Mouse (Mus musculus): Measurements from ENCODE around the gene Suclg2. TPM values are rescaled to one million over a fixed set of nuclear protein-coding genes. Genes with fewer than 3 reads are reported as not detected.

The Suclg2 gene
- 100 to 1,000 TPM; 130 to 132 TPM for total RNA-seq (2021)
- long read RNA-seq, experiment 1, transcript Suclg2-204 (11 exons, 3,367 nt): major isoform, 220 of 262 reads
- long read RNA-seq, experiment 1, partial matches to known transcripts: 24 of 262 reads
- long read RNA-seq, experiment 1, other reads (novel, unspliced or antisense): 16 of 262 reads
- long read RNA-seq, experiment 2, transcript Suclg2-204 (11 exons, 3,367 nt): major isoform, 155 of 167 reads
- long read RNA-seq, experiment 2, partial matches to known transcripts: 9 of 167 reads
- long read RNA-seq, experiment 2, other reads (novel, unspliced or antisense): 3 of 167 reads

GRCm38 (mm10) chr6:95718031-95718968 is at the start of gene Suclg2:
Suclg2 (minus strand) TSS chr6:95718800.
- DNase-seq: peak; percentile 95

GRCm38 (mm10) chr6:95766566-95766965 is 48.0 kb upstream of the Suclg2 start:
- DNase-seq: no peak

GRCm38 (mm10) chr6:95759558-95760172 is 41.1 kb upstream of the Suclg2 start:
- no peak for DNase-seq

- peak; percentile 43 for DNase-seq
These were observed 23.8 kb upstream of the Suclg2 start for GRCm38 (mm10) chr6:95742378-95742777.

- DNase-seq: no peak
These were observed 13.2 kb upstream of the Suclg2 start for GRCm38 (mm10) chr6:95731570-95732367.

- no peak for DNase-seq
These were observed 10.8 kb upstream of the Suclg2 start for GRCm38 (mm10) chr6:95729399-95729798.

- no peak for DNase-seq
These were observed 6.7 kb upstream of the Suclg2 start for GRCm38 (mm10) chr6:95725281-95725680.

GRCm38 (mm10) chr6:95723361-95723760 is 4.8 kb upstream of the Suclg2 start:
- DNase-seq: no peak

- no peak for DNase-seq
These were observed 1.2 kb upstream of the Suclg2 start for GRCm38 (mm10) chr6:95719791-95720190.

- DNase-seq: no peak
These were observed 351 bp upstream of the Suclg2 start for GRCm38 (mm10) chr6:95718969-95719333.

GRCm38 (mm10) chr6:95717071-95717470 is 1.5 kb downstream of the Suclg2 start:
- DNase-seq: no peak

GRCm38 (mm10) chr6:95716476-95716875 is 2.1 kb downstream of the Suclg2 start:
- DNase-seq: no peak

- DNase-seq: peak; percentile 72
These were observed 5.4 kb downstream of the Suclg2 start for GRCm38 (mm10) chr6:95713245-95713644.

GRCm38 (mm10) chr6:95712081-95712480 is 6.5 kb downstream of the Suclg2 start:
- no peak for DNase-seq

GRCm38 (mm10) chr6:95711671-95712070 is 6.9 kb downstream of the Suclg2 start:
- no peak for DNase-seq

GRCm38 (mm10) chr6:95710886-95711285 is 7.7 kb downstream of the Suclg2 start:
- no peak for DNase-seq

GRCm38 (mm10) chr6:95709531-95709930 is 9.1 kb downstream of the Suclg2 start:
- no peak for DNase-seq

GRCm38 (mm10) chr6:95709106-95709505 is 9.5 kb downstream of the Suclg2 start:
- DNase-seq: no peak

GRCm38 (mm10) chr6:95704626-95705025 is 14.0 kb downstream of the Suclg2 start:
- peak; percentile 24 for DNase-seq

GRCm38 (mm10) chr6:95702200-95702599 is 16.4 kb downstream of the Suclg2 start:
- DNase-seq: no peak

GRCm38 (mm10) chr6:95701786-95702185 is 16.8 kb downstream of the Suclg2 start:
- DNase-seq: no peak
